Mouse (Mus musculus): ENCODE data around the gene Fut9. TPM values are rescaled to one million over a fixed set of nuclear protein-coding genes. Genes with fewer than 3 reads are reported as not detected.

The Fut9 gene
- total RNA-seq, 2 experiments from 2014 or later = not detected

DNA sequence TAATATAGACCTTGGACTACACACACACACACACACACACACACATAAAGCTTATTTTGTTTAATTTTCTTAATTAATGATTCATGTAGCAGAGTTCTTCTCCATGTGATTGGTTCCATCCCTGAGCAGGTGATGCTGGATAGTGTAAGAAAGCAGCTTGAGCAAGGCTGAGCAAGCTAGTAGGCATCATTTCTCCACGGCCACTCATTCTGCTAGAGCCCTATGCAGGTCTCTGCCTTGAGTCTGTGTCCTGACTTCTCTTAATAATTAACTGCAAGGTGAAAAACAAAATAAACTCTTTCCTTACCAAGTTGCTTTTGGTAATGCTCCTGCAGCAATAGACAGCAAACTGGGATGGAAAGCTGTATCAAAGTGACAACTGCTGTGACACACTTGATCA lies 152.5 kb downstream of the Fut9 start:
- no peak for ATAC-seq (ENCODE audit: poor library complexity, severe bottlenecking)

GRCm38 (mm10) chr4:25645580-25645979 lies 154.5 kb downstream of the Fut9 start:
- no peak for ATAC-seq (ENCODE audit: poor library complexity, severe bottlenecking)

GRCm38 (mm10) chr4:25641993-25642392 lies 158.1 kb downstream of the Fut9 start:
- no peak for ATAC-seq (ENCODE audit: poor library complexity, severe bottlenecking)

DNA sequence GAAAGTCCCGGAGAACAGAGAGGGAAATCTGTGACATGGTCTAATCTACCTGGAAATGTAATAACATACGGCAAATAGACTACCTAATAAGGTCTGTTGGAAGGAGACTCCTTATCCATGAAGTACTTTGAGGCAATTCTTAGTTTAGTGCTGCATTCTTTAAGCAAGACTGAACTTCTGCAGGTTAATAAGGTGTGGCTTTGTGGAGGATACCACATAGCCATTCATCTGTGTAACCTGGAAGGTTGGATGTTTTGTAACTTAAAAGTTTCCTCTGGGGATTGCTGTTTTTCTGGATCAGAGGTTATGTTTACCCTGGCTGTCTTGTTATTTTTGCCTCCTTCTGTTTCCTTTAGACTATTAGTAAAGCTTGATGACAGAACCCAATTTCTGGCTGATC lies 166.8 kb downstream of the Fut9 start:
- no peak for ATAC-seq (ENCODE audit: poor library complexity, severe bottlenecking)

DNA sequence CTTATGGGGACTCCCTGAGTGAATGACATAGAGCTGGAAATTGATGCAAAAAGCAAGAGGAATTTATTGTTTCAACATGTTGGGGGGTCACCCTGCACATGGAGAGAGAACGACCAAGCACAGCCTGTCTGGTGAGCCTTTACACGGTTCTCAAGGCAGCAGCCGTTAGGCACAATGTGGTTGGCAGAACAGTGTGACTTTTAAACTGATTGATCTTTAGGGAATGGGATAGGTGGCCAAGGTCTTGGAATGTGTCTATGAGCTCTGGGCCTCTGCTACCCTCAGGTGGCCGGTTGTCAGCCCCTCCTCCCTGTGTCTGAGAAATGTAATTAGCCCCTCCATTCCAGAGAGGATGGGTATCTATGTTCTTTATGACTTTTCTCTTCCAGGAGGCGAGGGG lies 171.9 kb downstream of the Fut9 start:
- ATAC-seq (ENCODE audit: poor library complexity, severe bottlenecking) = no peak

DNA sequence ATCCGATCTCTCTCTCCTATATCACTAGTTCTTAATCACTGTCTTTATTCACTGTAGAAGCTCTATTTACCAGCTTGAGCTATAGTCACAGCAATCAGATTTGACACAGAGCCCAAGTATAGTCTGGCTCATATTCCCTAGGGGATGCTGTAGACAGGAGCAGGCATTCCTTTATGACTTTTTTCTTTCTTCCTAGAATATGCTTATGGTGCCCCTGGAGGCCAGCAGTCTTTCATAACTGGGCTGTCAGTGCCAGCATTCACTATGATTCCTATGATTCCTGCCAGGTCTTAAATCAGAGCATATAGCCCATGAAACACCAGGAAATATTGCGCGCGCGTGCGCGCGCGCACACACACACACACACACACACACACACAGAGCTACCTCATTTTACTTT lies 172.6 kb downstream of the Fut9 start:
- ATAC-seq (ENCODE audit: poor library complexity, severe bottlenecking) = no peak

GRCm38 (mm10) chr4:25627039-25627438 lies 173.0 kb downstream of the Fut9 start:
- no peak for ATAC-seq (ENCODE audit: poor library complexity, severe bottlenecking)

- ATAC-seq (ENCODE audit: poor library complexity, severe bottlenecking) = no peak
Measured at GRCm38 (mm10) chr4:25623176-25623575, 176.9 kb downstream of the Fut9 start.

GRCm38 (mm10) chr4:25617301-25617700 lies 182.7 kb downstream of the Fut9 start:
- ATAC-seq (ENCODE audit: poor library complexity, severe bottlenecking) = no peak

DNA sequence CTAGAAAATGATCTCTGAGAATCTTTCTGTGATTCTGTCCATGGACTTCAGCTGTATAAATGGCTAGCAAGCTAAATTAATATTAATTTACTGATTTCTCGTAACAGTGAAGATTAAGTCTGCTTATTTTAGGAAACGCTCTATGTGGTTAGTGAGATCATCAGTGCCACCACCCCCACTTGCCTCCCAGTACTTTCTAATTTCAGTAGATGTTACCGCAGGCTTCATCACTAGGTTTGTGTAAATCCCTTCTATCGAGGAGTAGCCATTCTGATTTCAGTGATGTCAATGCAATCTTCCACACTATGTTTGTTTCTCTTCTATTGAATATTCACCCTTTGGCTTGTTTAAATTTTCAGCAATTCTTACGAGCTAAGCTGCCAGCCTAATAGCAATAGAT lies 186.6 kb downstream of the Fut9 start:
- no peak for ATAC-seq (ENCODE audit: poor library complexity, severe bottlenecking)

DNA sequence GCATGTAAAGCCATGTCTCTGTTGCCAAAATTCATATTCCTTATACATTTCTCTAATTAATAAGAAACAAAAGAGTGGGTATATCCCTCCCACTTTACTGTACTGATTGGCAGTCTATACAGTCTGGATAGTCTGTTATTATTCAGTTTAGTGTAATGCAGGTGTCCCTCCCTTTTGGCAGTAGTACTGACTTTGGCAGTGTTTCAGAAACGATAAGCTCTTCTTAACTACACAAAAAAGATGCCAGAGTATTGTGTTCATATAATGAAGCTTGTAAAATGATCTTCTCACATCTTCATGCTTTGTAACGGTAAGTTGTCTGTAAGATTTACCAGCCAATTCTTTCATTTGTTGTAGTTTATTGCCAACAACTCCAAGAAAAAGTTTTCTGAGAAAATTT lies 189.6 kb downstream of the Fut9 start:
- ATAC-seq (ENCODE audit: poor library complexity, severe bottlenecking) = no peak

DNA sequence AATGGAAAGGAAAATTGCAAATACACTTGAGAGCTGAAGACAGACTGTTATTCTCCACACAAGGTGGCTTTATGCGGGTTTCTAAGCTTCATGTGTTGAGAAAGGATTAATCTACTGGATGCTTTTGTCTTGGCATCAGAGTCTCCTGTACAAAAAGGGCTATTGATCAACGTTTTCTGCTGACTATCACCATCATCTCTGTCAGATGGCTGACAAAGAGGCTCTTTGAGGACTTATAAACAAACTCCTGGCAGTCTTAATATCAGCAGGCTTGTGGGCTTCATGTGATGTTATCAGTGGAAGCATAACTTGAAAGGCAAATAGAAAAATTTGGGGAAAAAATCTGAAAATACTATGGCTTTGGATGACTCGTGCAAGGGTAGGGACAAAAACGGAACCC lies 206.8 kb downstream of the Fut9 start:
- no peak for ATAC-seq (ENCODE audit: poor library complexity, severe bottlenecking)

All from megakaryocyte, adult 5-6 weeks (primary cell).